Mouse (Mus musculus): ENCODE data around the gene Zmiz1.

GRCm38 (mm10) chr14:25663649-25664309 is 204.8 kb downstream of the Zmiz1 start:
- no peak for TF ChIP-seq TAL1 (IDR thresholded peaks at IDR 0.05; ENCODE audit: low read length)
- TF ChIP-seq GATA1 (IDR thresholded peaks at IDR 0.05; ENCODE audit: low read length): no peak
